Mouse (Mus musculus): ENCODE results near the gene Epb41l2. TPM values are rescaled to one million over a fixed set of nuclear protein-coding genes. Genes with fewer than 3 reads are reported as not detected.
A peak's percentile ranks its signal among the peaks of the same experiment; 100 is the strongest.

Gene Epb41l2
- polyA plus RNA-seq, 1 experiment from 2014 or later = 20.8 TPM

DNA sequence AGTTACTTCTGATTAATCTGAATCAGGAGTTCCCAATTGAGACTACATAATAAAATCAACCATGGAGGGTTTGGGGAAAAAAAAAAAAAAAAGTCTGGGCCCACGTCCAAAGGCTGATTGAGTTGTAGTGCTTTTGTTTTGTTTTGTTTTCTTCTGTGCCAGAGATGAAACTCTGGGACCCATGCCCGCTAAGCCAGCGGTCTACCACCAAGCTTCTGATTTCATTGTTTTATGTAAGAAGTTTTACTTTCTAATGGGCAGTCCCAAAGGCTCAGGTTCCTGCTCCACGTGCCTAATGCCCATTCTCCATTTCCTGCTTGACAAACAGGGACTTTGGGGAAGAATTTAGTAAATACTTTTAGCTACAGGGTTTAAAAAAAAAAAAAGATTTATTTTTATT lies 33.9 kb upstream of the Epb41l2 start:
- Histone ChIP-seq H3K4me3 (replicated peaks; ENCODE audit: low read length) (no peak overlapping the region), H3K27ac (ENCODE audit: low read length) (no peak overlapping the region), H3K36me3 (ENCODE audit: control insufficient read depth, insufficient read depth) (no peaks in the 10 kb centered on the region), H3K9me3 (ENCODE audit: control insufficient read depth, low read length) (no peaks in the 10 kb centered on the region), H3K27me3 (replicated peaks; ENCODE audit: control insufficient read depth, insufficient read depth, low read length) (no peaks in the 10 kb centered on the region), H3K4me1 (replicated peaks; ENCODE audit: control insufficient read depth, insufficient read depth, low read length) (no peaks in the 10 kb centered on the region), H3K4me2 (ENCODE audit: low read length) (no peak overlapping the region), H3K9ac (replicated peaks; ENCODE audit: low read depth, low read length) (no peak overlapping the region)
- 0 out of 2 replicates have a peak, but pooled peaks have one; percentile 45 for ATAC-seq
- WGBS = 12% methylated on average over 4 of the region's 4 CpGs

- Histone ChIP-seq H3K4me3 (replicated peaks; ENCODE audit: low read length) (no peak overlapping the region), H3K36me3 (ENCODE audit: control insufficient read depth, insufficient read depth) (no peaks in the 10 kb centered on the region), H3K4me2 (ENCODE audit: low read length) (no peak overlapping the region), H3K9me3 (ENCODE audit: control insufficient read depth, low read length) (no peaks in the 10 kb centered on the region), H3K9ac (replicated peaks; ENCODE audit: low read depth, low read length) (no peak overlapping the region), H3K4me1 (replicated peaks; ENCODE audit: control insufficient read depth, insufficient read depth, low read length) (no peaks in the 10 kb centered on the region), H3K27ac (ENCODE audit: low read length) (no peak overlapping the region), H3K27me3 (replicated peaks; ENCODE audit: control insufficient read depth, insufficient read depth, low read length) (no peaks in the 10 kb centered on the region)
- 84% methylated on average over 6 of the region's 6 CpGs for WGBS
- ATAC-seq = no peak
Measured at GRCm38 (mm10) chr10:25327511-25327910, 32.1 kb upstream of the Epb41l2 start.

- no peaks in the 10 kb centered on the region for H3K27me3 ChIP-seq (replicated peaks; ENCODE audit: control insufficient read depth, insufficient read depth, low read length)
- H3K36me3 ChIP-seq (ENCODE audit: control insufficient read depth, insufficient read depth) = no peaks in the 10 kb centered on the region
- H3K4me1 ChIP-seq (replicated peaks; ENCODE audit: control insufficient read depth, insufficient read depth, low read length) = no peaks in the 10 kb centered on the region
- H3K9me3 ChIP-seq (ENCODE audit: control insufficient read depth, low read length) = no peaks in the 10 kb centered on the region
- no peak overlapping the region for H3K4me2 ChIP-seq (ENCODE audit: low read length)
- no peak overlapping the region for H3K27ac ChIP-seq (ENCODE audit: low read length)
- H3K9ac ChIP-seq (replicated peaks; ENCODE audit: low read depth, low read length) = no peak overlapping the region
- ATAC-seq = no peak
- H3K4me3 ChIP-seq (replicated peaks; ENCODE audit: low read length) = no peak overlapping the region
- 94% methylated on average over 7 of the region's 7 CpGs for WGBS
Measured at GRCm38 (mm10) chr10:25330094-25330493, 29.5 kb upstream of the Epb41l2 start.

DNA sequence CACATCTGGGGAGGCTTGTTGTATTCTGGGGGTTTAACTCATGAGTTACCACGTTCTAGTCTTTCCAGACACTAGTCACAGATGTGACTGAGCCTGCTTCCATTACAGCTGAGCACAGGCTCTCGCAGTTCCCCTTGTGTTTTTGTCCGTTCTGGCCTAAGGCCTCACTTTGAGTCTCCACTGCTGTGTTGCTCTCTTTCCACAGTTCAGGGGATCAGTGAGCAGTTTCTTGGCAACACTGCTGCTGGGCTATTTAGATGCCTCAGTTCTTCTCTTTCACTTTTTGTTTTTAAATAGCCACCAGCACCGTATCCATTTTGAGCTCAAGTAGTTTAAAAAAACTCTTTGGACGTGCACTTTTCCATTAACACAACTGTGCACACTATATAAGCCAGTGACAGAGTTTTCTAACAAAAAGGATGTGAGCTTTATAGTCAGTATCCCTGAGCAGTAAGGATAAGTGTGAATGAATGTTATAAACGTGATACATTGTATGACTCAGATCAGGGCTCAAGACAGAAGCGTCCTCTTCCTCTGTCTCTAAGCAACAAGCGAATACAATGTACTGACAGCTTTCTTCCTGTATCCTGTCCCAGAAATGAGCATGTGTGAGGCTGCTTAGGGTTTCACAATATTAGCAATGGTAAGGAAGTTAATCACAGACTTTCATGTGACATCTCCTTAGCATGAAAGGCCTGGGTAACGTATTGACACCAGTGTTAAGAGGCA lies 28.1 kb upstream of the Epb41l2 start:
- WGBS = 46% methylated on average over 9 of the region's 9 CpGs
- no peak overlapping the region for H3K27ac ChIP-seq (ENCODE audit: low read length)
- no peaks in the 10 kb centered on the region for H3K9me3 ChIP-seq (ENCODE audit: control insufficient read depth, low read length)
- no peaks in the 10 kb centered on the region for H3K36me3 ChIP-seq (ENCODE audit: control insufficient read depth, insufficient read depth)
- H3K4me3 ChIP-seq (replicated peaks; ENCODE audit: low read length) = no peak overlapping the region
- no peaks in the 10 kb centered on the region for H3K4me1 ChIP-seq (replicated peaks; ENCODE audit: control insufficient read depth, insufficient read depth, low read length)
- ATAC-seq = no peak
- no peak overlapping the region for H3K4me2 ChIP-seq (ENCODE audit: low read length)
- no peaks in the 10 kb centered on the region for H3K27me3 ChIP-seq (replicated peaks; ENCODE audit: control insufficient read depth, insufficient read depth, low read length)
- no peak overlapping the region for H3K9ac ChIP-seq (replicated peaks; ENCODE audit: low read depth, low read length)

DNA sequence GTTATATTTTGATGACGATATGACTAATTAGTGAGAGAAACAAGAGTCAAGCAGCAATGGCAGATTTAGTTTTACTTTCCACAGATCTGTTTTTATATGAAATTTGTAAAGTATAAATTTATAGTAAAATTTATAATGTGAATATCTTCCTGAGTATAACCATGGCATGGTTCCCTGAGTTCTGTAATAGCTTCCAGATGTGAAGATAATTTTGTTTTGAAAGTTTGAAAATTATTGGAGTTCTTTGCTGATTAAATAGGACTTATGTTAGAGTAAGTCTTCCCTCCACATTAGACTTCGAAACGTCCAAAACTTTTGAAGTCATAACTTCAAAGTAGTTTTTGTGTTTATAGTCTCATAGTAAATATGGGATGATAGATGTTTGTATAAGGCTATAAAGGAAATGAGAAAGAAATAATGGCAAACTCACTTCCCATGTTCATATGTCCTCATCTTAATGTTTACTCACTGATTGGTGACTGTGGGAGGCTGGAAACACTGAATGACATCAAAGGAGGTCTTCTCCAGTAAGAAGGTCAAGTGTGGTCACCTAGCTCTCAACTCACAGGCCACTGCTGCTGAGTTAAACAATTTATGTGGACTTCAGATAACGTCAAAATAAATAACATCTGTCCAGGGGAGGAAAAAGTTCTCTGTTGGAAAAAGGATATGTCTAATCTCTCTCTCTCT lies 26.1 kb upstream of the Epb41l2 start:
- WGBS = 85% methylated on average over 4 of the region's 4 CpGs
- no peaks in the 10 kb centered on the region for H3K9me3 ChIP-seq (ENCODE audit: control insufficient read depth, low read length)
- no peak for ATAC-seq
- H3K4me1 ChIP-seq (replicated peaks; ENCODE audit: control insufficient read depth, insufficient read depth, low read length) = no peaks in the 10 kb centered on the region
- H3K4me3 ChIP-seq (replicated peaks; ENCODE audit: low read length) = no peak overlapping the region
- H3K27ac ChIP-seq (ENCODE audit: low read length) = no peak overlapping the region
- no peaks in the 10 kb centered on the region for H3K27me3 ChIP-seq (replicated peaks; ENCODE audit: control insufficient read depth, insufficient read depth, low read length)
- no peaks in the 10 kb centered on the region for H3K36me3 ChIP-seq (ENCODE audit: control insufficient read depth, insufficient read depth)
- no peak overlapping the region for H3K9ac ChIP-seq (replicated peaks; ENCODE audit: low read depth, low read length)
- no peak overlapping the region for H3K4me2 ChIP-seq (ENCODE audit: low read length)

- over 99% methylated on average over 5 of the region's 5 CpGs for WGBS
- Histone ChIP-seq H3K4me1 (replicated peaks; ENCODE audit: control insufficient read depth, insufficient read depth, low read length) (no peaks in the 10 kb centered on the region), H3K27me3 (replicated peaks; ENCODE audit: control insufficient read depth, insufficient read depth, low read length) (no peaks in the 10 kb centered on the region), H3K36me3 (ENCODE audit: control insufficient read depth, insufficient read depth) (no peaks in the 10 kb centered on the region), H3K9ac (replicated peaks; ENCODE audit: low read depth, low read length) (no peak overlapping the region), H3K4me2 (ENCODE audit: low read length) (no peak overlapping the region), H3K4me3 (replicated peaks; ENCODE audit: low read length) (no peak overlapping the region), H3K27ac (ENCODE audit: low read length) (no peak overlapping the region), H3K9me3 (ENCODE audit: control insufficient read depth, low read length) (0 out of 2 replicates have a peak, but pooled peaks cover 2% of the 10 kb centered on the region)
- ATAC-seq = no peak
Measured at GRCm38 (mm10) chr10:25340675-25341074, 18.9 kb upstream of the Epb41l2 start.

DNA sequence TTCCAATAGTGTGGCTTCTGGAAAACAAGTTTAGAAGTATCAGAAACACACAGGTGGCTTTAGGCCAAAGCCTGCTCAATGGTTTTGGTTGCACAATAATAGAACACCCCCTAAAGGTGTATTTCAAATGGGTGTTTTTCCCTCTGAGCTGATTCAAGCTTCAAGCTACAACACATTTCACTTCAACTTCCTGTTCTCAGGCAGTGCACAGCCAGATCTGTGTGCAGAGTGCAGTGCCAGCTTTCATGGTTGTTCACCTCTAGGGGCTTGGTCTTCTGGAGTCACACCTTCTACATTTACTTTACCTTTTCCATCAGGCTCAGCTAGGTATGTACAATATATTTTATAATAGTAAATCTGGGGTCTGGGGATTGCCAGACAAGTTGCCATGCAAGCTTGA lies 16.8 kb upstream of the Epb41l2 start:
- Histone ChIP-seq H3K4me3 (replicated peaks; ENCODE audit: low read length) (no peak overlapping the region), H3K27ac (ENCODE audit: low read length) (no peak overlapping the region), H3K9me3 (ENCODE audit: control insufficient read depth, low read length) (0 out of 2 replicates have a peak, but pooled peaks cover 2% of the 10 kb centered on the region), H3K4me1 (replicated peaks; ENCODE audit: control insufficient read depth, insufficient read depth, low read length) (no peaks in the 10 kb centered on the region), H3K36me3 (ENCODE audit: control insufficient read depth, insufficient read depth) (no peaks in the 10 kb centered on the region), H3K9ac (replicated peaks; ENCODE audit: low read depth, low read length) (no peak overlapping the region), H3K4me2 (ENCODE audit: low read length) (no peak overlapping the region), H3K27me3 (replicated peaks; ENCODE audit: control insufficient read depth, insufficient read depth, low read length) (no peaks in the 10 kb centered on the region)
- no peak for ATAC-seq

GRCm38 (mm10) chr10:25353941-25354340 lies 5.7 kb upstream of the Epb41l2 start:
- WGBS = 81% methylated on average over 3 of the region's 3 CpGs
- H3K9ac ChIP-seq (replicated peaks; ENCODE audit: low read depth, low read length) = no peak overlapping the region
- H3K9me3 ChIP-seq (ENCODE audit: control insufficient read depth, low read length) = no peaks in the 10 kb centered on the region
- no peak overlapping the region for H3K4me3 ChIP-seq (replicated peaks; ENCODE audit: low read length)
- no peaks in the 10 kb centered on the region for H3K36me3 ChIP-seq (ENCODE audit: control insufficient read depth, insufficient read depth)
- no peak overlapping the region for H3K27ac ChIP-seq (ENCODE audit: low read length)
- no peaks in the 10 kb centered on the region for H3K4me1 ChIP-seq (replicated peaks; ENCODE audit: control insufficient read depth, insufficient read depth, low read length)
- H3K4me2 ChIP-seq (ENCODE audit: low read length) = no peak overlapping the region
- H3K27me3 ChIP-seq (replicated peaks; ENCODE audit: control insufficient read depth, insufficient read depth, low read length) = no peaks in the 10 kb centered on the region
- no peak for ATAC-seq

DNA sequence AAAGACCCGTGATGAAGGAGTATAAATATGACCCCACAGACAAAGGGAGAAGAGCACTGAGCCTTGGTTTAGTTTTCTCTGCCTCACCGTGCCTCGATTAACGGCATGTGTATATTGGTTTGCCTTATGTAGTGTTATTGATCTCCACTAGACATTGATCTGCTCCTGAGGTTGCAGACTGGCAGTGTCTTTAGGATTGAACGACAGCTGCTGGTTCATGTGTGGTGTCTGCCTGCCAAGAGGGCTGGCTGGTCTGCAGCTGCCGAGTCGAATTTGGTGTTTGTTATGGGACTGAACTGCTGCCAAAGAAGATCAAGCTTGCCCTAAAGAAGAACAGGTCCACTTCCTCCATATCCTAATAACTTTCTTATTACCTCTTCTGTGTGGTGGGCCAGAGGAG lies 5.2 kb upstream of the Epb41l2 start:
- Histone ChIP-seq H3K4me1 (replicated peaks; ENCODE audit: control insufficient read depth, insufficient read depth, low read length) (no peaks in the 10 kb centered on the region; the same call in 1 of the 2 replicates), H3K27me3 (replicated peaks; ENCODE audit: control insufficient read depth, insufficient read depth, low read length) (no peaks in the 10 kb centered on the region), H3K9me3 (ENCODE audit: control insufficient read depth, low read length) (no peaks in the 10 kb centered on the region), H3K27ac (ENCODE audit: low read length) (no peak overlapping the region), H3K4me2 (ENCODE audit: low read length) (no peak overlapping the region), H3K36me3 (ENCODE audit: control insufficient read depth, insufficient read depth) (no peaks in the 10 kb centered on the region), H3K9ac (replicated peaks; ENCODE audit: low read depth, low read length) (no peak overlapping the region), H3K4me3 (replicated peaks; ENCODE audit: low read length) (no peak overlapping the region)
- WGBS = 81% methylated on average over 7 of the region's 7 CpGs
- no peak for ATAC-seq

All from forebrain, embryonic 16.5 days (tissue).